Mouse (Mus musculus) cerebellum, postnatal 36 days (tissue): ENCODE measurements at regions not wholly inside any gene's neighbourhood (a gene's known extent, or its start where the extent isn't known, plus 50 kb on each side); places are given as distances from the start of the nearest gene placed in this dataset.

Experiments used
- DNase-seq, 2 experiments: peaks; one replicate each; pipeline ENCODE4 v3.0.0; 2021 to 2022; ENCODE audit warnings: mixed read lengths in 2 of 2

- peak in 1 of 2 experiments; percentile 30 for DNase-seq
These were observed 68.6 kb upstream of the Rph3a start for GRCm38 (mm10) chr5:121078531-121078930.

- DNase-seq, result peak in 1 of 2 experiments; percentile 31
These were observed 66.8 kb upstream of the Rph3a start for GRCm38 (mm10) chr5:121076741-121077140.

- DNase-seq, result peak; percentile 56
These were observed 58.9 kb upstream of the Rph3a start for GRCm38 (mm10) chr5:121068821-121069220.

GRCm38 (mm10) chr5:121064721-121065120 lies 54.8 kb upstream of the Rph3a start:
- DNase-seq, result no peak

- no peak for DNase-seq
These were observed 53.2 kb upstream of the Rph3a start for GRCm38 (mm10) chr5:121062930-121063584.

- no peak for DNase-seq
These were observed 51.8 kb upstream of the Rph3a start for GRCm38 (mm10) chr5:121061688-121062087.
